Mouse (Mus musculus) cerebellum, postnatal 36 days (tissue): ENCODE measurements around the gene Nup62.
"Not testable (repeated sequence)": the region's sequence is repeated elsewhere in the genome, so short reads cannot be mapped to it uniquely, and the experiment has no call there.

Source experiments
- DNase-seq, 2 experiments: peaks; one replicate each; pipeline ENCODE4 v3.0.0; 2021 to 2022; ENCODE audit warnings: mixed read lengths in 2 of 2

Nup62 gene

DNA sequence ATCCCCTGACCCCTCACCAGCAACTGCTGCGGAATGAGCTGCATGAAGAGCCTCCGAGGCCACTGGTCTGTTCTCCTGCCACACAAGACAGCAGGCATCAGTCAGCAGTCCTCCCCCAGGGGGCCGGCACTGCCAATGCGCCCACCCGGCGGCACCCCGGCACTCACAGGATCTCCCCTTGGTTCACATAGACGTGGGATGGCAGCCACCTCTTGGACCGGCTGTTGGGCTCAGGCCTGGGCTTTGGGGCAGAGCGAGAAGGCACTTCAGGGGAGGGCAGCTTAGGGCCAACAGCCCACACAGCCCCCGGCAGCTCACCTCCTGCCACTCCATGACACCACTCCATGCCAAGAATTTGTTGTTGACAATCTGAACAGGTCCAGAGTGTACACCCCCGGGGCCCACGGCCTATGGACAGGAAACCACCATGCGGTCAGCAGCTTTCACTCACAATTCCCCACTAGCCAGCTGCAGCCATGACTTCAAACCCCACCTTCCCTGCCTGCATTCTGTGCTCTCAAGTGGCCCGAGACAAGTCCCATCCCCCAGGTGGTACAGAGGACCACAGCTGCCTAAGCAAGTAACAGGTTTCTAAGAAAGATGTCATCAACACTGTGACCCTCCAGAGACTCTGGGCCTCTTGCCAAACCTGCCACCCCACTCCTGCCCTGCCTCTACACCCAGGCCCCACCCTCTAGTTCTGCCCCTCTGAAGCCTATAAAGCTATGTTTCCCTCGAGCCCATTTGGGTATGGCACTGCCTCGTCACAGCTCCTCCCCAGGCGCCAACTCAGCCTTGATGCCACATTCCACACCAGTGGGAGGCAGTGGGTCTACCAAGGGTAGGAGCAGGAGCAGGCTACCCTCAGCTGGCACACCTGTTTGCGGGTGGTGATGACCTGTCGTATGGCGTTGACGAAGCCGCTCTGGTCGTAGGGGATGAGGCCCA is 49.0 kb downstream of the Nup62 start:
- DNase-seq: no peak

DNA sequence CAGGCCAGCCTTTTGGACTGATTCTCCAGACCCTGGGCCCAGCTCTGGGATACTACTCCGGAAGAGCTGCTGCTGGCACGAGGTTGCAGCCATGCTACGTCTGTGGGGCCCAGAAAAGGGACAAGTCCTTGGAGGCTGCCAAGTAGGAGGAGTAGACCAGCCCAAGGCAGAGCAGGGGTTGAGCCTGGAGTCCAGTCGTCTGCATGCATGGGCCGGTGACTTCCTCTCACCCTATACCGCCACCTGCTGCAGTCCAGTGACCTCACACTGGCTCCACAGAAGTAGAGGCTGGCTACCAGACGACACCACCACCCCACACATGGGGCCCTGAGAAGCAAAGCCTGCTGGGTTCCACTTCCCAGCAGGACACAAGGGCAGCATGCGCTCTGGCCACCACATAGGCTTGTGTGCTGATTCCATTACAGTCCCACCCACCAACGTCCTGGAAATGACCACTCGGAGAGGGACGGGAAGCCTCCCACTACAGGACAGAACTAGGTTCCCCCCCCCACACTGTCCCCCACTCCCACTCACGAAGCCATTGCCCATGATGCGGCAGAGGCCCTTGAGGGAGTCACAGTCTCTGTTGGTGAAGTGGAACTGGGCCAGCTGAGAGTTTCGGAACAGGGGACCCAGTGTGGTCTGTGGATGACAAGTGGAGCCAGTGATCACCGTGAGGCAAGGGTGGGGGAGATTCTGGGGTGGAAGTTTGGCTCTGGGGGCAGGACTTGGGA is 50.6 kb downstream of the Nup62 start:
- DNase-seq: no peak

DNA sequence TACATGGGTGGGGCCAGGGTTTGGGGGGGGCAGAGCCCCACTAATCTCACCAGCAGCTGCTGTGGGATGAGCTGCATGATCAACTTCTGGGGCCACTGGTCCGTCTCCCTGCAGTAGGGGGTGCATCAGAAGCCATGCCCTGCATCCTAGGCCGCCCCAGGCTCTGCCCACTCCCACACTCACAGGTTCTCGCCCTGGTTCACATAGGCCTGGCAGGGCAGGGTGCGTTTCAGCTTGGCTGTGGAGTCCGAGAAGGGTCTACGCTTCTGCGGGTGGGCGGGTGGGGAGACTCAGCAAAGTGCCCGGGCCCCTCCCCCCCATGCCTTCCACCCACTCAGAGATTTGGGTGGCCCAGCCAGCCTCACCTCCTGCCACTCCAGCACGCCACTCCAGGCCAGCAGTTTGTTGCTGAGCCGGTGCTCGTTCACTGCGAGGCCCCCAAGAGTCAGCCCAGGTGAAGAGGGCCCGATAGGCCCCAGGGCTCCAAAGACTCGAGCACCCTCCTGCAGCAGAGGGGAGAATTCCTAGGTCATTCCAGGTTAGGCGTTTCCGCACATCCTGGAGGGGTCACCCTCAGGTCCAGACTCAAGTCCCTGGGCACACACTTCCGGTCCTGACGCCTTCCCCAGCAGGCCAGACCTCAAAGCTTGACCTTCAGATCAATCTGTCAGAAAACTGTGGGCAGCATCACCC is 51.3 kb downstream of the Nup62 start:
- DNase-seq: no peak

DNA sequence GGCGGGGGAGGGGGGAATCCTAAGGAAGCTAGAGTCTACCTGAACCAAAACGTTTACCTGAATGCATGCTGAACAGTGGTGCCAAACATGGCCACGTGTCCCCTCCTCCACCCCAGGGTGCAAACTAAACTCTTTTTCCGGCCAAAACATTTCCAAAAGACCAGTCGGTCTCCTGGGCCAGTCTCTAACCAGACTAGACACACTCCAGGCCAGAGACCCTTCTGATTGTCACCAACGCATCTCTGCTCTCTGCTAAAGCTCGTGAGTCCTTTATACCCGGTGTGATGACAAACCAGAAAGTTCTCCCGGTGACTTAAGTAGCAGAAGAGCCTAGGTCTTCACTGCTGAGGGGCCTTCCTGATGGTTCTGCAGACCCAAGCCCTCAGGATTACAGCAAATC is 51.9 kb downstream of the Nup62 start:
- DNase-seq: no peak

DNA sequence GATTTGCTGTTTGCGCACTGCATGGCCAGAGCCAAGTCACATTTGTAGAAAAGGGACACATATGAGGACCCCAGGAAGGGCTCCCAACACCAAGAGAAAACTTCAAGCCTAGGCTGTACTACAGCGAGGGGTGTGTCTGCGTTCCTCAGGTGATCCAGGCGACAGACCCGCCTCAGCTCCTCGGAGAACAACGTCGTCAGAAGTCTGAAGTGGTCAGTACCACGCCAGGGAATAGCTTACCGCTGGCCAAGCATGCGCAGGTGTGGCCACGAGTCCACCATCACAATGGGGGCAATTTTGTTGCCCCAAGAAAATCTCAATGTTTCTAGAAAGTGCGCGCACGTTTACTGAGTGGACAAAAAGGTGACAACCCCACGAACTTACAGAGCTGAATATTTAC is 52.6 kb downstream of the Nup62 start:
- no peak for DNase-seq

DNA sequence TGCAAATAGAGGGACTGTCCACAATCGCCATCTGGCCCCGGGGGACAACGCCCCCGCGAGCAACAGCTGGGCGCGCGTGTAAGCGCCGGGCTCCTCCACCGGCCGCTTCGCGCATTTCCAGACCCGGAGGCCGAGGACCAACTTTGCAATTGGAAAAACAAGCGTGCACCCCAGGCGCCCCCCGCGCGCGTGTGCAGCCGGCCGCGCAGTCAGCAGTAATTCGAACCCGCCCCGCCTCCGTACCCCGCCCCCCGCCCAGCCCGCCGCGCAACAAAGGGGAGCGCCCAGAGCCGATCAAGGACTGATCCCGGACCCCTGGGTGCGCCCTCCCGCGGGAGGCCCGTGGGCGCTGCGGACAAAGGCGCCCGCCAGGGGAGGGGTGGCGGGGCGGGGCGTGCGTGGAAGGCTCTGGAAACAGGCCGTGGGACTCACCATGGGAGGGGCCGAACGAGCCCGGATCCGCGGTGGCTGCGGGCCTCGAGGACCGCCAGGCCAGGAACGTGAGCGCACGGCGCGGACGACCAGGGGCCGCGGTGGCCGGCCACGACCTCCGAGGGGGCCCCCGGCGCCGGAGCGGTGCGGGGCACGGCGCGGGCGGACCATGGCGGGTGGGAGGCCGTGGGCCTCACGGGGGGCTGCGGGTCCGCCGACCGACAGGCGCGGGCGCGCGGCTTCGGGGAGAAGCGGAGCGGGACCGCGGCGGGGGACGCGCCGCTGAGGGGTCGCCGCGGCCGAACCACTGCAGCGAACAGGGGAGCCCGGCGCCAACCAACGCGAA is 53.2 kb downstream of the Nup62 start:
- DNase-seq: peak; percentile 55 to 64

DNA sequence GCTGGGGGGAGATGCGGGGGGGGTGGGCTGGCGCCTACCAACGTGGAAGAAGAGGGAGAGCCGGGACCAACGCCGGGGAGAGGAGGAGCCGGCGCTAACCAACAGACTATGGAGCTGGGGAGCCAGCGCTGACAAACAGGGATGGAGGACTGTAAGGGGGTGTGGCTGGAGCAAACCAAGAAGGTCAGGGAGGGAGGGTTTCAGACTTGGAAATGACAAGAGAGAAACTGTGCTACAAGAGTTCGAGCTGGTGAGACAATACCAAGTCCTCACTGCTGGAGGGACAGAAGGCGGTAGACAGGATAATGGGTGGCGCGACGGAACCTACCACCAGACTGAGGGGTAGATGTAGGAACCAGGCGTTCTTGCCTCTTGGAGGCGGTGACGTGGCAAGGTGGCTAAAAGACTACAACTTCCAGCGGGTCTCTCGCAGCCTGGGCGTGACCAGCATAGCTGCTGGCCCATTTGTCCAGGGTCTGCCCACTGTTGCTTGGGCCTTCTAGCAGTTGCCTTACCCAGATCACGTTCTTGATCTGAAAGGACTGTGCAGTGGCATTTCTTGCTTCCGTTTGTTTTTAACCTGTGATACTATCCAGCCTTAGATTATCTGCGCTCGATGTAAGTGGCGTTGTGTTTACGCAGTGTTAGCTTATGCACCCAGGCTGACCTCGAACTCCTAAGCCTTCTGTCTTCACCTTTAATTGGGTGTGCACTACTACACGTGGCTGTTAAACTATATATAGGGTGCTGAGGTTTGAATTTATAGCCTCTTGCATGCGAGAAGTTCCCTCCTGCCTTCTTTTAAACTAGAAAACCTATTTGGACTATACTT is 54.0 kb downstream of the Nup62 start, which contains the start of gene Ptov1:
Gene Ptov1 (minus strand): TSS at position 92 of the 832 bp plus-strand sequence.
- peak; percentile 92 to 93 for DNase-seq

DNA sequence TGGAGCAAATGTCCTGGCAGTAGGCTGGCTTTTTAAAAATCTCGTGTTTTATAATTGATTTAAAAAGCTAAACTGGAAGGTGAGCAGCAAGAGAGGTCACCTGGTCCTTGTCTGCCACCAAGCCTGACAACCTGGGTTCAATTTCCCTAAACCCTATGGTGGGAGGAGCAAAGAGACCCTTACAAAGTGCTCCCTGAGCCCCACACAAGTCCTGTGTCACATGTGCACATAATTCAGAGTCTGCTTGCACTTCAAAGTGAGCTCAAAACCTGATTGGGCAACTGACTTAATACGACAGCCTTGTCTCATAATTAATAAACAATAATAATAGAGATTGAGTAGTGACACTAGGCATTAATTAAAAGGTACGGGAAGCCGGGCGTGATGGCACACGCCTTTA is 54.7 kb downstream of the Nup62 start:
- DNase-seq: no peak

DNA sequence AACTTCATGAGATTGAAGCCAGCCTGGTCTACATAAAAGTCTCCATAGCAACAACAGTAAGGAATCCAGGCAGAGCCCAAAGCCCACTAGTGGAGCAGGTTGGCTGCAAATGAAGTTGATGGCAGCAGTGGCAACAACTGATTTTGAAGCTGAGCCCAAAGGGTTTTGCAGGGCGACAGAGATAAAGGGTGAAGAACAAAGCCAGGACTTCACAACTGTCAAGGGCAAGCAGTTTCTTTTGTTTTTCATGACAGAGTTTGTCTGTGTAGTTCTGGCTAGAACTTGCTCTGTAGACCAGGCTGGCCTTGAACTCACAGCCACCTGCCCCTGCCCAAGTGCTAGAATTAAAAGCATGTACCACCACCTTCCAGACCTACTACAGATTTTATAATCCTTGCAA is 55.3 kb downstream of the Nup62 start:
- no peak for DNase-seq

DNA sequence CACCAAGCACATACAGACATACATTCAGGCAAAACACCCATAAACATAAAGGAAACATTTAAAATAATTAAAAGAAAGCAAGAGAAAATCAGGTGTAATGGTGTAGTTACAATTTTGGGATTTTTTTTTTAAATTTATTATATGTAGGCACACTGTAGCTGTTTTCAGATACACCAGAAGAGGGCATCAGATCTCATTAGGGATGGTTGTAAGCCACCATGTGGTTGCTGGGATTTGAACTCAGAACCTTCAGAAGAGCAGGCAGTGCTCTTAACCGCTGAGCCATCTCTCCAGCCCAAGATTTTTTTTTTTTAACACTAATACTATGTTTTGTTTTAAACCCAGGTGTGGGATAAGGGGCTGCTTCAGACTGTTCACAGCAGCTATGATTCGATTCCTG is 55.9 kb downstream of the Nup62 start:
- DNase-seq: not testable (repeated sequence)

DNA sequence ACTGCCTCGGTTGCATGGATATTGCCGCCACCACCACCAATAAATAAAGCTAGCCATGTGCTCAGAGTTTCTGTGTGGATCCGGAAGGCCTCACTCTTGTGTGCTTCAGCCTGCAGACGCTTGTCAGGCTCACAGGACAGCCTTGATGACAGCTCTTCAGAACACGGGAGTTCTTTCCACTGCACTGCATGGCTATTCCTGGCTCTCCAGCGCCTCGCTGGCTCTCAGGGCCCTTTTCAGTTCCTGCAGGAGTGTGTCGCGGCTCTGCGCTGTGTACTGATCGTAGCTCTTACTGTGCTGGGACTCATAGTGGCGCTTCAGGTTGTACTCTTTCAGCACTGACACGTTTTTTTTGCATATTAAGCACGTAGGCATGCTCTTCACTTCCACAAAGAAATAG is 61.9 kb downstream of the Nup62 start:
- DNase-seq: no peak
